Mouse (Mus musculus) retina, adult 2 months (tissue): ENCODE data around the gene Aatk.

ENCODE experiments used
- DNase-seq: peaks from one replicate; pipeline ENCODE4 v3.0.0-alpha.2; 2012; ENCODE audit warnings: low read depth, low spot score

The Aatk gene

DNA sequence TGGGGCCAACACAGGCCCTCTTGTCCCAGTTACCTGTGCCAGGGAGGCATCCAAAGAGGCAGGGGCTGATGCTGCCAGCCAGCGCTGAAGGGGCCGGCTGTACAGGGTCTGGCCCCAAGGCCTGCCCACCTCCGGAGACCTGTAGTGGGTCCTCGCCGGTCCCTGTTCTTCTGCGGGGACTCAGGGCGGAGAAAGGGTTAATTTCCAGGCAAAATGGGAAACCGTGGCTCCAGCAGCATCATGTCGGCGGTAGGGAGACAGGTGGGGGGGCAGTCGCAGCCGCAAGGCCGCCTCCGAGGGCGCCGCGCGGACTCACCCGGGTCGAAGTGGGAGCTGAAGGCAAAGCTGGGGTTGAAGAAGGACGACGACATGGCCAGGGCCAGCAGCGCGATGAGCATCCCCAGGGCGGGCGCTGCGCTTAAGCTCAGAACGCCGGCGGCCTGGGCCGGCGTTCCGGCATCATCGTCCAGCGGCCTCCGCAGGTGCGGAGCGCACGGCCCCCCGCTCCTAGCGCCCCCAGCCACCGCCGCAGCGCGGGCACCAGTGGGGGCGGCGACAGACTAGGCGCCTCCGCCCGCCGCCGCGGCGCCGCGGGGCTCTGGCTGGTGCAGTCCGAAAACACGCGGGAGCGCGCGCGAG lies at the start of gene Aatk:
TSS of gene Aatk (minus strand) at position 615 of the 639 bp plus-strand sequence.
- DNase-seq: no peak

DNA sequence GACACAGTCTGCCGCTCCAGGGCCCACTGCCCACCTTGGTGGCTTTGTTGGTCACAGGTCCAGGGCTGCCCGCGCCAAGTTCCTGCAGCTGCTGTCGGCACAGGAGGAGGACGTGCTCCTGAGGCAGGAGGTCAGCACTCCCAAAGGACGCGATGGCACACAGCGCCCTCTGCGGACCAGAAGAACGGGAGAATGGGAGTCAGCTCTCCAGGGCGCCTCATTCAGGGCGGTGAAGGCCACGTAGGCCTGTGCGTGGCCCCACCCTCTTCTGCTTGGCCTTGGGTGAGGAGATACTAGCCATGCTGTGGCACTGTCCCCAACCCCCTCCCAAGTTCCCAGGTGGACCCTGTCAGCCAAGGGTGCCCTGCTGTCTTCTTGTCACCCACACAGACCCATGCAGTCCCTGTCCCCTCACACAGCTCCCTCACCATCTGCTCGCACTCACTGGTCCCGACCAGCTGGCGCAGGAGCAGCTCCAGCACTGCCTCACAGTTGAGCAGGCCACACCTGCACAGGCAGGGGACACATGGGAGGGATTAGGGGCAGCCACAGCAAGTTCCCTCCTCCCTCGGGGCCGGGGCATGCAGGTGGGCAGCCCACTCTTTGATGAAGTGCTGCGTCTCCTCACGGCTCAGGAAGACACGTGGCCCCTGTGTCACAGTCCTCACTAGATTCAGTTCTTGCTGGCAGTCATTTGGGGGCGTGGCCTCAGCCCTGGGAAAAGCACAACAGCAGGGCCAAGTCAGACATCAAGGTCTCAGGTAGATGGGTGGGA lies 46.0 kb upstream of the Aatk start:
- no peak for DNase-seq

DNA sequence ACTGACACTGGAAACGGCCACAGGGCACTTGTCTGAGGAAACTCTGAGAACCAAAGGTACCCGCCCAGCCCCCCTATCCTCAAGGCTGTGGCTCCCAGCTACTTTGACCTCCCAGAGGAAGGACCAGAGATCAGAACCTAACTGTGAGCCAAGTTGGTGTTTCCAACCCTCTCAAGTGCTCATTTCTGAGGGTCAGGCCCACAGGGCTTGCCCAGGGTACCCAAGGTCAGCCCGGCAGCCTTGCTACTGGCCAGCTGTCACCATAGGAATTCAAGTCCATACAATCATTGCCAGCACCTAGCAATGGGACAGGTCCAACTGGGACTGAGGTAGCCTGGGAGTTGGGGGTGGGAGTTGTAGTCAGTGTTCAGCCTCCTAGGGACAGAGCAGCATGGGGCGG lies 43.7 kb upstream of the Aatk start:
- no peak for DNase-seq

GRCm38 (mm10) chr11:120086702-120087152 lies 39.8 kb upstream of the Aatk start, which contains the start of gene Cep131:
TSS of gene Cep131 (minus strand) at chr11:120086827.
- DNase-seq: peak; percentile 89

- DNase-seq: no peak
Observed at GRCm38 (mm10) chr11:120085891-120086627, 39.1 kb upstream of the Aatk start.

DNA sequence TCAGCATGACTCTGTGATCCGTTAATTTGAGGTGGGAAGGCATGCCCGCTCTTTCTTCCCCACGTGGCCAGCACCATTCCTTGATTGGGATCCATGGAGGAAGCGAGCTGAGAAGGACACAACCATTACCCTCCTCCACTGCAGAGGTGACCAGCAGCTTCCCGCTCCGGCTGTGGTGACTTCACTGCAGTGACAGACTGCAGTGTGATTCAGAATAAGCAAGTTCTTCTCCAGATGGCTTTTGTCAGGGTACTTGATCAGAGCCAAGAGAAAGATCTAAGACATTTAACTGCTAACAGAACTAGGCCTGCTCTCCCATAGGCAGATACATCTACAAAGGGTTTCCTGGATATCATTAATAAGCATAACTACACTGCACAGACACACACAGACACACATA lies 33.3 kb upstream of the Aatk start:
- DNase-seq: no peak

- no peak for DNase-seq
Observed at GRCm38 (mm10) chr11:120076191-120076590, 29.2 kb upstream of the Aatk start.

- DNase-seq: no peak
Observed at GRCm38 (mm10) chr11:120072986-120073647, 26.1 kb upstream of the Aatk start.

- DNase-seq: no peak
Observed at GRCm38 (mm10) chr11:120071731-120072320, 24.9 kb upstream of the Aatk start.

GRCm38 (mm10) chr11:120071065-120071464 lies 24.1 kb upstream of the Aatk start:
- DNase-seq: no peak

DNA sequence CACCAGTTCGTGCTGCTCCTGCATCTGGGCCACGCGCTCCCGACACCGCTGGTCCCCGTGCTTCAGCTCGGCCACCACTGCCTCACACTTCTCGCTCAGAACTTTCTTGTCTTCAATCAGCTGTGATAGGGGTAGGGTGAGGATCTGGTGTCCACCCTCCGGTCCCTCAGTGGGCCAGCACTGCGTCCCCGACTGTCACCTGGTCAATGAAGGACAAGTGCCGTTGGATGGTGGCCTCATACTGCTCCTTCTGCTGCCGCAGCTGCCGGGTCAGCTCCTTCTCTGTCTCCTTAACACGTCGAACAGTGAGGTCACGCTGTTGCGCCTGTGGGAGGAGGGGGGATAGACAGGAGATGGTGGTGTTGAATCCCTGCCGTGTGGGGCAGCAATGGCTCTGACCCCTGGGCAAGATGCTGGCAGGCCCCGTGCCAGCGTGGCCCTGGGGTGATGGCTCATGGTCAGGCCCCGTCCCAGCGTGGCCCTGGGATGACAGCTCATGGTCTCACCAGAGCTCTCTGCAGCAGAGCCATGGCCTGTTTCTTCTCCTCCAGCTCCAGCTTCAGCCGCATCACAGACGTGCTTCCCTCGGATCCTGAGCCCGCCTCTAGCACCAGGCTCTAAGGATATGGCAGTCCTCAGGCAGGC lies 23.4 kb upstream of the Aatk start:
- no peak for DNase-seq

DNA sequence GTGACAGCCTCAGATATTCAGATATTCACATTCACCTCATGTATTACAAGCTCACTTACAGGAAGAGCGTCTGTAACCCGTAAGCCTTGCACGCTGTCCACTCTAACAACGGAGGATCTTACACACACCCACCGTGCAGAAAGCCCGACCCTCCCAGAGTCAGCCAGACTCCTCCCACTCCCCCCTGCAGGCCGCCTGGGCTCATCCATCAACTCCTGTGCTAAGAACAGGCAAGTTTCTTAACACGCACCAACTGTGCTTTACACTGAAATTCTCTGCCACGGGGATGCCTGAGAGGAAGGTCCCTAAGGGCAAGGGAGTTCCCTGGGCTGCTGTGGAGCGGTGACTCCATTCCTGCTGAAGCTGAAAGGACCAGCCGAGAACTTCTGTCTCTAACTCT lies 22.3 kb upstream of the Aatk start:
- DNase-seq: no peak

DNA sequence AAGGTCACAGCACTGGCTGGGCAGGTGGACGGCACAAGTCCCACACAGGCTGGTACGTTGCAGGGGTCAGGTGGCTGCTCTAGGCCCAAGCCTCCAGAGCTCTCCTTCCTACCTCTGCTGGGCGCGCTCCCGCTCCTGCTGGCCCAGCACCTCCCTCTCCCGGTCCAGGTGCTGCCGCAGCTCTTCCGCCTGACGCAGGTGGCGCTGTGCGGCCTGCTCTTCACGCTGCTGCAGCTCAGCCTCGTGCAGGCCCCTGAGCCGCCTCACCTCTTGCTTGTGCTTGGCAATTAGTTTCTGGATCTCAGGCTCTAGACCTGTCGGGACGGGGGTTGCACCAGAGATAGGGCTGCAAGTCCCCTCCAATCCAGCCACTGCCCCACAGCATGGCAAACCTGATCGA lies 20.9 kb upstream of the Aatk start:
- DNase-seq: no peak

- DNase-seq: no peak
Observed at GRCm38 (mm10) chr11:120065291-120065690, 18.3 kb upstream of the Aatk start.

DNA sequence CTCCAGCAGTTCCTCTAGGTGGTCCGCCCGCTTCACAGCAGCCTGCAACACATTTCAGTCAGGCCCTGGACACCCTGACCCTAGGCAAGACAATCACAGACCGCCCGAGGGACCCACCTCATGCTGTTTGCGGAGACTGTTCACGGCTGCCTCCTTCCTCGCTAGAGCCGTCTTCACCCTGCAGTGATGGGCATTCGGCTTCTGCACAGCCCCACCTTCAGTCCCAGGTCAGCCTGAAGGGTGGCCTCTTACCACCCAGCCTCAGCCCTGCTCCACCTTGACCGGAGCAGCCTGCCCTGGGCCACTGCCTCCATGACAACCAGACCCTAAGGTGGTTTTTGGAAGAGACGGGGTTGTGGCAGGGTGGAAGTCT lies 17.7 kb upstream of the Aatk start:
- no peak for DNase-seq

DNA sequence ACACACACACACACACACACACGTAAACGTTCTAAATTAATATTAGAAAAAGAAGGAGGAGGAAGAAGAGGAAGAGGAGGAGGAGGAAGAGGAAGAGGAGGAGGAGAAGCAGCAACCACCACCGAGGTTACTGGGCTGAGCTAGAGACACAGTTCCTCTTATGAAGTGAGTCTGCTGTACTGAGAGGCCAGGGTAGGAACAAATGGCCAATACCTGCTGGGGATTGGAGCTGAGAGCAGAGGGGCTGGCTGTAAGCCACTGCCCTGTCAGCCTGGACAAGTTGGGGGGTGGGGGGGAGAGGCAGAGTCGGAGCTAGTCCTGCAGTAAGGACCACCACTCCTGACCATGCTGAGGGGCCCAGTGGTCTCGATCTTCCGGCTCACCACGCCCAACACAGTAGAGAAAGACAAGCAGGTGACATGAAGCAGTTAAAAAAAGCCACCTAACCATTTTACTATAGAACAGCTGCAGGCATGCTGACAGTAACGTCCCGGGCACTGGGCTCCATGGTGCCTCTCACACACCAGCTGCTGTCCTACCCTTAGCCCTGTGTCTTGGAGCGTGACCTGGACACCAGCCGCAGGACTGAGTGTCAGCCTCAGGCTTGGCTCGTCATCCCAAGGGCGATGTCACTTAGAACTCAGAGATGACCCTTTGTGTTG lies 17.2 kb upstream of the Aatk start:
- no peak for DNase-seq

GRCm38 (mm10) chr11:120063326-120063725 lies 16.4 kb upstream of the Aatk start:
- no peak for DNase-seq

DNA sequence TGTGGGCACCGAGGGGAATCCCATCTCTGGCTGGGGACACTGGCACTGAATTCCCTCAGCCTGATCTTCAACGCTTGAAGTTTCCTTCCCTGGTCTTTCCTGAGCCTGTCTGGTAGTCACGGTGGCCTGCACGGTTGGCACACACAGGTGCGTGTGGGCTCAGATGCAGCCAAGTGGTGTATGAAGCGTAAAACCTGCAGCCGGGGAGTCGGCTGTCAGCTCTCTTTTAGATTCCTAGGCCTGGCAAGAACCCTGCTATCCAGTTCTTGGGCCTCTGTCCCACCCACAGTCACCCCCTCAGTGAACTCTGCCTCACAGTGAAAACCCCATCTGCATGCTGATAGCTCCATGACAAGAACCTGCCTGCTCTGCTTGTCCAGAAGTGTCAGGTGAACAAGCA lies 13.7 kb upstream of the Aatk start:
- DNase-seq: no peak

GRCm38 (mm10) chr11:120055953-120056732 lies 9.2 kb upstream of the Aatk start:
- DNase-seq: no peak

GRCm38 (mm10) chr11:120053846-120054245 lies 6.9 kb upstream of the Aatk start:
- DNase-seq: no peak
